Mouse (Mus musculus) MEL (cell line): Measurements from ENCODE around the gene Rnf145. TPM values are rescaled to one million over a fixed set of nuclear protein-coding genes. Genes with fewer than 3 reads are reported as not detected.

Experiments
- DNase-seq: peaks from one replicate; pipeline ENCODE4 v3.0.0; 2011; ENCODE audit warnings: low read depth, low spot score
- H3K27ac ChIP-seq: 2 replicates; pipeline ENCODE4 v1.5.1; 2012; ENCODE audit warnings: low read depth, mild to moderate bottlenecking, control low read depth, low read length, moderate library complexity; ENCODE audit not compliant: control insufficient read depth
- H3K27me3 ChIP-seq, 2 experiments: fragments of 150-350 bp in 1 of 2; sonication (generic) in 1 of 2; 2 replicates each; pipeline ENCODE4 v1.6.1; 2012; ENCODE audit warnings: low read length in 2 of 2, mild to moderate bottlenecking in 2 of 2, improper control_type of control experiment in 1 of 2, moderate library complexity in 1 of 2; ENCODE audit not compliant: insufficient read depth in 2 of 2, control insufficient read depth in 1 of 2
- H3K36me3 ChIP-seq, 2 experiments: 2 replicates each; pipeline ENCODE4 v1.6.1; 2012 to 2014; ENCODE audit warnings: low read length in 2 of 2, improper control_type of control experiment in 1 of 2, inconsistent platforms in 1 of 2, mild to moderate bottlenecking in 1 of 2; ENCODE audit not compliant: insufficient read depth in 2 of 2, control insufficient read depth in 1 of 2
- H3K4me1 ChIP-seq, 2 experiments: fragments of 150-350 bp in 1 of 2; sonication (generic) in 1 of 2; 2 replicates each; pipeline ENCODE4 v1.6.1; 2012; ENCODE audit warnings: low read length in 2 of 2, improper control_type of control experiment in 1 of 2, mild to moderate bottlenecking in 1 of 2; ENCODE audit not compliant: insufficient read depth in 2 of 2, control insufficient read depth in 1 of 2
- H3K4me3 ChIP-seq, 2 experiments: fragments of 150-350 bp in 1 of 2; sonication (generic) in 1 of 2; 2 replicates each; pipeline ENCODE4 v1.5.1; 2012; ENCODE audit warnings: low read depth in 2 of 2, low read length in 2 of 2, mild to moderate bottlenecking in 2 of 2, moderate library complexity in 2 of 2, control low read depth in 1 of 2, improper control_type of control experiment in 1 of 2; ENCODE audit not compliant: control insufficient read depth in 1 of 2, insufficient read depth in 1 of 2
- H3K79me2 ChIP-seq: 2 replicates; pipeline ENCODE4 v1.6.1; 2012; ENCODE audit warnings: mild to moderate bottlenecking, low read length, moderate library complexity; ENCODE audit not compliant: control insufficient read depth, poor library complexity, insufficient read depth
- H3K9ac ChIP-seq: 2 replicates; pipeline ENCODE4 v1.6.1; 2012; ENCODE audit warnings: low read depth, mild to moderate bottlenecking, control low read depth, low read length, moderate library complexity; ENCODE audit not compliant: control insufficient read depth, poor library complexity, severe bottlenecking
- H3K9me3 ChIP-seq: fragments of 150-350 bp; sonication (generic); replicated peaks from 2 replicates; pipeline ENCODE4 v1.6.1; 2012; ENCODE audit warnings: mild to moderate bottlenecking, low read length, improper control_type of control experiment, moderate library complexity; ENCODE audit not compliant: insufficient read depth
- ELF1 ChIP-seq: IDR thresholded peaks from 2 replicates; pipeline ENCODE4 v1.6.1; 2014; ENCODE audit warnings: low read depth, mild to moderate bottlenecking, inconsistent platforms, low read length, improper control_type of control experiment, moderate library complexity
- ETS1 ChIP-seq: IDR thresholded peaks from 2 replicates; pipeline ENCODE4 v1.6.1; 2012; ENCODE audit warnings: low read depth, mild to moderate bottlenecking, inconsistent platforms, low read length, improper control_type of control experiment, moderate library complexity
- GABPA ChIP-seq: IDR thresholded peaks from 2 replicates; pipeline ENCODE4 v1.6.1; 2012; ENCODE audit warnings: low read depth, mild to moderate bottlenecking, inconsistent platforms, low read length, improper control_type of control experiment, moderate library complexity
- GATA1 ChIP-seq: IDR thresholded peaks from 2 replicates; pipeline ENCODE4 v1.6.1; 2011; ENCODE audit warnings: low read depth, low read length, improper control_type of control experiment
- HCFC1 ChIP-seq: IDR thresholded peaks from 2 replicates; pipeline ENCODE4 v1.6.1; 2012; ENCODE audit warnings: low read depth, mild to moderate bottlenecking, inconsistent platforms, low read length, improper control_type of control experiment, moderate library complexity
- MYC ChIP-seq: IDR thresholded peaks from 2 replicates; pipeline ENCODE4 v1.6.1; 2011; ENCODE audit warnings: low read depth, mild to moderate bottlenecking, low read length, improper control_type of control experiment, moderate library complexity
- NELFE ChIP-seq: IDR thresholded peaks from 2 replicates; pipeline ENCODE4 v1.6.1; 2011; ENCODE audit warnings: low read depth, low read length, improper control_type of control experiment
- POLR2AphosphoS2 ChIP-seq: IDR thresholded peaks from 2 replicates; pipeline ENCODE4 v1.6.1; 2011; ENCODE audit warnings: low read length, improper control_type of control experiment
- POLR2AphosphoS5 ChIP-seq: IDR thresholded peaks from 2 replicates; pipeline ENCODE4 v1.6.1; 2012; ENCODE audit warnings: low read depth, borderline replicate concordance, mild to moderate bottlenecking, inconsistent platforms, low read length, moderate library complexity, mixed read lengths
- SIN3A ChIP-seq: IDR thresholded peaks from 2 replicates; pipeline ENCODE4 v1.6.1; 2012; ENCODE audit warnings: low read length, improper control_type of control experiment, inconsistent platforms
- SMC3 ChIP-seq: IDR thresholded peaks from 2 replicates; pipeline ENCODE4 v1.6.1; 2011; ENCODE audit warnings: low read depth, low read length, improper control_type of control experiment
- TBP ChIP-seq: IDR thresholded peaks from 2 replicates; pipeline ENCODE4 v1.8.0; 2011; ENCODE audit warnings: low read depth, low read length, improper control_type of control experiment
- USF1 ChIP-seq: IDR thresholded peaks from 2 replicates; pipeline ENCODE4 v1.6.1; 2014; ENCODE audit warnings: low read depth, mild to moderate bottlenecking, inconsistent platforms, low read length, improper control_type of control experiment, moderate library complexity
- ZKSCAN1 ChIP-seq: IDR thresholded peaks from 2 replicates; pipeline ENCODE4 v1.6.1; 2012; ENCODE audit warnings: low read depth, mild to moderate bottlenecking, inconsistent platforms, low read length, improper control_type of control experiment, moderate library complexity
- polyA plus RNA-seq, 2 experiments: library from polyadenylated mRNA; stranded (reverse) in 1 of 2; unstranded in 1 of 2; fragments of >175 nt in 1 of 2; fragments of >200 nt in 1 of 2; gene quantifications; 2 replicates each; pipeline versions ENCODE4 v1.2.1 to v1.2.4; 2012; ENCODE audit warnings: low replicate concordance in 2 of 2, low read depth in 1 of 2; ENCODE audit not compliant: insufficient read length in 2 of 2, insufficient read depth in 1 of 2, missing spikeins in 1 of 2
- total RNA-seq: library from RNA; depleted of rRNA; stranded (reverse); fragments of 300-350 nt; gene quantifications from 2 replicates; pipeline ENCODE4 v1.2.3, GENCODE M21; 2012

Gene Rnf145
- total and polyA plus RNA-seq, 3 experiments: 73.5 to 94.1 TPM; not detected in 1

DNA sequence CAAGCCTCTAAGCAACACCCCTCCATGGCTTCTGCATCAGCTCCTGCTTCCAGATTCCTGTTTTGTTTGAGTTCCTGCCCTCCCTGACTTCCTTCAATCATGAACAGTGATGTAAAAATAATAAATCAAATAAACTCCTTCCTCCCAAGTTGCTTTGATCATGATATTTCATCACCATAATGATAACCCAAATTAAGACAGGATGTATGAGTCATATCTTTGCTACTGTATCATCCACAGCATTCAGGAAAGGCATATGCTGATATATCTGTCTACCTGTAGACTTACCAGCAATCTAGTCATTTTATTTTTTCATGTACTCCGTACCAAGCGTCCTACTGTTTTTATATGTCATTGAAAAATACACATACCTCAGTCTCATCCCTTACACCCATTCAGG lies 17.3 kb upstream of the Rnf145 start:
- no peaks in the 10 kb centered on the region for H3K9me3 ChIP-seq
- H3K9ac ChIP-seq: no peak overlapping the region
- H3K27ac ChIP-seq: no peak overlapping the region
- H3K27me3 ChIP-seq: no peaks in the 10 kb centered on the region
- H3K4me3 ChIP-seq: no peak overlapping the region
- peaks cover 0 to 7% of the 10 kb centered on the region in 2 experiments; a peak in 2 of 4 replicates for H3K4me1 ChIP-seq
- H3K36me3 ChIP-seq: no peaks in the 10 kb centered on the region
- H3K79me2 ChIP-seq: no peaks in the 10 kb centered on the region
- no peak for DNase-seq
- TF ChIP-seq NELFE (no peak), GATA1 (no peak), POLR2AphosphoS2 (no peak)

DNA sequence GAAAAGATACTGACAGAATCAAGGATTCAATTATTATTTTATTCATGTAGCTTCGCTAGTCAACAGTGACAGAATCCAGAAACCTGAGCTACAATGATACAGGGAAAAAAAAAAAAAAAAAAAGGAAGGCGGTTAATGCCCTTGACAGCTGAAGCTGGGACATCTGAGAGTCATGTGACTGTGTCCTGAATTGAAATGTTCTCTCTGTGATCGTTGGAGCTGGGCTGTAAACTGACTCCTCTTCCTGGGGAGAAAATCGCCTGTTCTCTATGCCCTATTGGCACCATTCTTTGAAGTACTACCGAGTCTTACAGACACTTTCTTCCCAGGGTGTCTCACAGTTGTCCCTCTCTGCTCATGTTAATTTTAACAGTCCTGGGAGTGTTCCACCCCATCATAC lies 15.8 kb upstream of the Rnf145 start:
- no peaks in the 10 kb centered on the region for H3K9me3 ChIP-seq
- H3K79me2 ChIP-seq: no peaks in the 10 kb centered on the region
- H3K4me1 ChIP-seq: peaks cover 4 to 10% of the 10 kb centered on the region in 2 experiments
- H3K27me3 ChIP-seq: no peaks in the 10 kb centered on the region
- H3K36me3 ChIP-seq: peaks cover 0 to 6% of the 10 kb centered on the region in 2 experiments; a peak in 2 of 4 replicates
- H3K4me3 ChIP-seq: no peak overlapping the region
- TF ChIP-seq SIN3A (no peak), USF1 (peak; percentile 6; the same call in 1 of the 2 replicates)
- TF ChIP-seq, all 39 proteins: peak for 1
- H3K27ac ChIP-seq: no peak overlapping the region
- H3K9ac ChIP-seq: no peak overlapping the region
- DNase-seq: no peak

- no peaks in the 10 kb centered on the region for H3K79me2 ChIP-seq
- no peak overlapping the region for H3K27ac ChIP-seq
- no peaks in the 10 kb centered on the region for H3K27me3 ChIP-seq
- H3K9ac ChIP-seq: no peak overlapping the region
- H3K9me3 ChIP-seq: no peaks in the 10 kb centered on the region
- peaks cover 0 to 16% of the 10 kb centered on the region in 2 experiments; a peak in 2 of 4 replicates for H3K36me3 ChIP-seq
- peak; percentile 49 for DNase-seq
- no peak overlapping the region for H3K4me3 ChIP-seq
- peaks cover 12 to 19% of the 10 kb centered on the region in 2 experiments for H3K4me1 ChIP-seq
- TF ChIP-seq POLR2AphosphoS2 (no peak), HCFC1 (no peak), POLR2AphosphoS5 (no peak), ELF1 (no peak), MYC (no peak)
Observed at GRCm38 (mm10) chr11:44504146-44504545, 14.6 kb upstream of the Rnf145 start.

DNA sequence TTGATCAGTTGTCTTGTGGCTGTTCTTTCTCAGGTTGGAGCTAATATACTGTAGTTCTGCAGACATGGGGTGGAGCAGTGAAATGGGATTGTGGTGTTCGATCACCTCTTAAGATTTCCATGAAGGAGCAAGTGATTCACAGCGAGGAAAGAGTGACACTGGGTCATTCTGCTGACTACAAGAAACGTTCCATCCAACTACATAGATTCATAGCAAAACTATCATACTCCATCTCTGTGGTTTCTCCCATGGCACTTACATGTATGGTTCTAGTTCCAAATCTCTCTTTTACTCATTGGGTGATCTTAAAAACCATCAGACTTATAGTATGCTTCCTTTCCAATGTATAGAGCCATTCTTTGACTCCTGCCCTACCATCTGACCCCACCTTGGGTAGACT lies 14.0 kb upstream of the Rnf145 start:
- H3K27ac ChIP-seq: no peak overlapping the region
- H3K36me3 ChIP-seq: peaks cover 0 to 22% of the 10 kb centered on the region in 2 experiments; a peak in 2 of 4 replicates
- H3K4me3 ChIP-seq: no peak overlapping the region
- no peaks in the 10 kb centered on the region for H3K79me2 ChIP-seq
- no peak overlapping the region for H3K9ac ChIP-seq
- TF ChIP-seq NELFE (no peak), TBP (no peak), ETS1 (no peak), SMC3 (no peak), ZKSCAN1 (no peak), GABPA (no peak), GATA1 (no peak)
- DNase-seq: no peak
- H3K27me3 ChIP-seq: no peaks in the 10 kb centered on the region
- H3K9me3 ChIP-seq: no peaks in the 10 kb centered on the region
- peaks cover 17 to 25% of the 10 kb centered on the region in 2 experiments for H3K4me1 ChIP-seq
